Mouse (Mus musculus) stomach, postnatal 0 days (tissue): ENCODE data around the gene Mgat1. TPM values are rescaled to one million over a fixed set of nuclear protein-coding genes. Genes with fewer than 3 reads are reported as not detected.

ENCODE experiments used
- ATAC-seq: fragments of 200-750 bp; cut with Nextera tagmentation; 2 replicates; pipeline ENCODE4 v1.8.0; 2017; ENCODE audit not compliant: low FRiP score, low TSS enrichment
- DNase-seq: peaks from one replicate; pipeline ENCODE4 v3.0.0-alpha.2; 2016; ENCODE audit warnings: low spot score
- H3K27ac ChIP-seq: fragments of 300-500 bp; sonication (generic); replicated peaks from 2 replicates; pipeline ENCODE4 v1.5.1; 2014; ENCODE audit warnings: mild to moderate bottlenecking, control low read depth
- H3K27me3 ChIP-seq: fragments of 300-500 bp; sonication (generic); 2 replicates; pipeline ENCODE4 v1.6.1; 2014; ENCODE audit warnings: low read length; ENCODE audit not compliant: control insufficient read depth, insufficient read depth
- H3K36me3 ChIP-seq: fragments of 300-500 bp; sonication (generic); 2 replicates; pipeline ENCODE4 v1.6.1; 2014; ENCODE audit warnings: low read length, mixed read lengths; ENCODE audit not compliant: control insufficient read depth, insufficient read depth
- H3K4me1 ChIP-seq: fragments of 300-500 bp; sonication (generic); replicated peaks from 2 replicates; pipeline ENCODE4 v1.6.1; 2014; ENCODE audit warnings: antibody characterized with exemption; ENCODE audit not compliant: control insufficient read depth, insufficient read depth
- H3K4me2 ChIP-seq: fragments of 300-500 bp; sonication (generic); replicated peaks from 2 replicates; pipeline ENCODE4 v1.6.1; 2014; ENCODE audit warnings: low read depth, mild to moderate bottlenecking, control low read depth, moderate library complexity
- H3K4me3 ChIP-seq: fragments of 300-500 bp; sonication (generic); 2 replicates; pipeline ENCODE4 v1.5.1; 2014; ENCODE audit warnings: low read depth, low read length, control low read depth
- H3K9ac ChIP-seq: fragments of 300-500 bp; sonication (generic); 2 replicates; pipeline ENCODE4 v1.6.1; 2014; ENCODE audit warnings: mild to moderate bottlenecking, low read length, control low read depth, mixed read lengths
- H3K9me3 ChIP-seq: fragments of 300-500 bp; sonication (generic); 2 replicates; pipeline ENCODE4 v1.6.1; 2016; ENCODE audit warnings: low read length; ENCODE audit not compliant: control insufficient read depth
- CTCF ChIP-seq: IDR thresholded peaks from 2 replicates; pipeline ENCODE4 v1.5.1; 2016; ENCODE audit warnings: antibody characterized with exemption, low read depth, mild to moderate bottlenecking, moderate library complexity
- EP300 ChIP-seq: optimal IDR thresholded peaks from 2 replicates; pipeline ENCODE3; 2016; ENCODE audit warnings: antibody characterized with exemption
- WGBS: fragments of 180-500 bp; shearing (Covaris S2); extraction: QIAGEN DNeasy Blood & Tissue Kit; methylation state at CpG from one replicate; pipeline ENCODE4 v1.1.7; 2014; 5-methylcytosine and 5-hydroxymethylcytosine counted together
- polyA plus RNA-seq: library from polyadenylated mRNA; unstranded; fragments of >200 nt; fragmentation: Nextera tagmentation; extraction: Ambion mirVana; gene quantifications from 2 replicates; pipeline ENCODE4 v1.2.1, GENCODE M21; 2015

Gene Mgat1
- polyA plus RNA-seq, 1 experiment from 2014 or later: 43.4 TPM

DNA sequence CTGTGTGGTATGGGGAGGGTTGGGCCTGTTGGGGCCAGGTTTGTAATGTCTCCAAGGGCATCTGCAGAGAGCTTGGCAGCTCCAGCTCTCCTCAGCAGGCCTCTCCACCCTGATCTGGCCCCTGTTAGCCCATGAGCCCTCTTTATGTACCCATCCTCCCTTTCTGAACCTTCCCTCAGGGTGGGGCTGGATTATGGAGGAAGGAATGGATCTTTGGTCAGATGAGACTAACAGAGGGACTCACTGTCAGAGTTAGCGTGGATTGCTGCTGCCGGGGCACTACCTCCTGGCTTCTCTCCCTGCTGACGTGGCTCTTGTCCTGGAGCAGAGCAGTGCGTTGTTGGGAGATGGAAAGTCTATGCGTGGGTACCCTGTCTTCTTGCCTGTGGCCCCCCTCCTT, 18.3 kb downstream of the Mgat1 start:
- ATAC-seq (no peak), DNase-seq (no peak)
- H3K4me3 ChIP-seq: no peak overlapping the region
- no peak overlapping the region for H3K27ac ChIP-seq
- no peaks in the 10 kb centered on the region for H3K9me3 ChIP-seq
- no peak overlapping the region for H3K4me2 ChIP-seq
- peaks cover 24% of the 10 kb centered on the region for H3K36me3 ChIP-seq
- H3K9ac ChIP-seq: no peak overlapping the region
- TF ChIP-seq EP300 (no peak), CTCF (no peak)
- 92% methylated on average over 5 of the region's 5 CpGs for WGBS
- H3K4me1 ChIP-seq: no peaks in the 10 kb centered on the region
- no peaks in the 10 kb centered on the region for H3K27me3 ChIP-seq

DNA sequence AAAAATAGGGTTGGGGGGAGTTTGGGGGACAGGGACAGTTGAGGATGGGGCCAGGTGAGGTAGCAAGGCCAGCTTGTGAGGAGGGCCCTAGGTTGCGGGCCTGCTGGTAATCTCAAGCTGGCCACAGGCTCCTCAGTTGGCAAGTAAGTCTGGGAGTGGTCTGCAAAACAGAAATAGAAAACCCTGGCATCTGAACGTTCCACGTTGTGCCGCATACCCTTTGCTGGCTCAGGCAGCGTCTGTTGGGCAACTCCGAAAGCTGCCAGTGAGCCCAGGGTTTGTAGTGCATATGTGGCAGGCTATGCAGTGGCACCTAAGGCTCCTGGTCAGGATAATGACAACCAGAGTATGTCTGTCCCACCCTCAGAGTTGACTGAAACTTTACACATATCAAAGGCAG, 19.2 kb downstream of the Mgat1 start:
- H3K4me2 ChIP-seq: no peak overlapping the region
- peaks cover 24% of the 10 kb centered on the region for H3K36me3 ChIP-seq
- H3K27ac ChIP-seq: no peak overlapping the region
- no peak for ATAC-seq
- DNase-seq: no peak
- H3K9ac ChIP-seq: no peak overlapping the region
- no peak overlapping the region for H3K4me3 ChIP-seq
- H3K4me1 ChIP-seq: no peaks in the 10 kb centered on the region
- TF ChIP-seq EP300: no peak
- no peak for TF ChIP-seq CTCF
- H3K27me3 ChIP-seq: no peaks in the 10 kb centered on the region
- H3K9me3 ChIP-seq: no peaks in the 10 kb centered on the region
- 88% methylated on average over 6 of the region's 6 CpGs for WGBS

- Histone ChIP-seq H3K4me3 (no peak overlapping the region), H3K9ac (no peak overlapping the region), H3K4me2 (no peak overlapping the region), H3K27ac (no peak overlapping the region), H3K36me3 (peaks cover 24% of the 10 kb centered on the region), H3K4me1 (no peaks in the 10 kb centered on the region), H3K27me3 (no peaks in the 10 kb centered on the region), H3K9me3 (no peaks in the 10 kb centered on the region)
- whole genome bisulfite sequencing: 85% methylated on average over 7 of the region's 7 CpGs
- TF ChIP-seq CTCF (no peak), EP300 (no peak)
- no peak for DNase-seq
- no peak for ATAC-seq
Measured at GRCm38 (mm10) chr11:49264081-49264480, 20.1 kb downstream of the Mgat1 start.

DNA sequence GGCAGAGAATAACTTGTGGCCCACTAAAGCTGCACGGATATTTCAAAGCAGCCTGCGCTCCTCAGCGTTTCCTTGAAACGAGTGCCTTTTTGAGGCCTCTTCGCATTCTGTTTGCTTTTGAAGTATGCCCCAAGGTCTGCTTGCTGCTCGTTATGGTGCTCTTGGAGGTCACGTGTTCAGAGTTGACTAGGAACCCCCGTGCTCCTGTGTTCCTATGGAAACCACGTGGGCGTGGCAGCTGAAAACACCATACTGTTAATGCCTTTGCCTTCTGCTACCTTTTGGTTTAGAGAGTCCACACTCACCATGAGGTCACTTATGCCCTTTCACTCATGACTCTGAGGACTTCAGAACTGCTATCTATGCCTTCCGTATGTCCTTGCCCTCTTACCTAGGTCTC, 20.6 kb downstream of the Mgat1 start:
- Histone ChIP-seq H3K9me3 (no peaks in the 10 kb centered on the region), H3K36me3 (peaks cover 24% of the 10 kb centered on the region), H3K4me1 (no peaks in the 10 kb centered on the region), H3K4me3 (no peak overlapping the region), H3K27ac (no peak overlapping the region), H3K27me3 (no peaks in the 10 kb centered on the region), H3K9ac (no peak overlapping the region), H3K4me2 (no peak overlapping the region)
- peak; percentile 43 for ATAC-seq
- 59% methylated on average over 11 of the region's 11 CpGs for WGBS
- DNase-seq: peak; percentile 38
- TF ChIP-seq CTCF: no peak
- no peak for TF ChIP-seq EP300

DNA sequence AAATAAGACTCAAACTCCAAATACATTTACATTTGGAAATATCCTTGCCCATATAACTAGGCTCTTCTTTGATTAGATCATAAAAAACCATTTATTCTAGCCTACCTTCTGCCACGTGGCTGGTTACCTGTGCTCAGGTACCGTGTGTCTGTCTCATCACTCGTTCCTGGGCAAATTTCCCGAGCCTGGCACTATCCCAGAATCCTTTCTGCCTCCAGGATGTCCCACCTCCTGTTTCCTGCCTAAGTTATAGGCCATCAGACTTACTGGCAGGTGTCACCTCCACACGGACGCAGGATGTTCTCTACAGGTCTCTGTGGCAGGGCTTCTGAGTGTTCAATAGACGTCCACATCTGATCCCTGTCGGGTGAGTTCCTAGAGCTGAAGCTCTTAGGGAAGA, 21.1 kb downstream of the Mgat1 start:
- WGBS: 84% methylated on average over 8 of the region's 8 CpGs
- Histone ChIP-seq H3K4me2 (no peak overlapping the region), H3K27me3 (no peaks in the 10 kb centered on the region), H3K9ac (no peak overlapping the region), H3K4me3 (no peak overlapping the region), H3K36me3 (peaks cover 24% of the 10 kb centered on the region), H3K9me3 (no peaks in the 10 kb centered on the region), H3K27ac (no peak overlapping the region), H3K4me1 (no peaks in the 10 kb centered on the region)
- TF ChIP-seq EP300 (no peak), CTCF (no peak)
- DNase-seq (no peak), ATAC-seq (no peak)

DNA sequence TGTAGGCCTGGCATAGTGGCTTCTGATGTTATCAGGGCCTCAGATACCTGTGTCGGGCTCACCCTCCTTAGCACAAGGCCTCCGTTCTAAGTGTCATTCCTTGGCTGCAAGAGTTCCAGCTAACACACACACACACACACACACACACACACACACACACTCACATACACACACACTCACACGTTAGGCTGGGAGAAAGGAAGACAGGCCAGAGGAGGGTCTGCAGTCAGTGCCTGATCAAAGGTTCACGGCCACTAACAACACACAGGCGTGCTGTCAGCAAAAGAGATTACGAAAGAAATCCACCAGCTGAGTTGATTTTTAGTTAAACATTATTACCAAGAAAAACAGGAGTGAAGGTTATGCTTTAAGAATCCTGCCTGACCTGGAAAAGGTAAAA, 22.7 kb downstream of the Mgat1 start:
- no peak for ATAC-seq
- no peak for DNase-seq
- Histone ChIP-seq H3K27me3 (no peaks in the 10 kb centered on the region), H3K9me3 (no peaks in the 10 kb centered on the region), H3K4me3 (no peak overlapping the region), H3K4me1 (no peaks in the 10 kb centered on the region), H3K9ac (no peak overlapping the region), H3K4me2 (no peak overlapping the region), H3K36me3 (peaks cover 11% of the 10 kb centered on the region; the same call in 1 of the 2 replicates), H3K27ac (no peak overlapping the region)
- no peak for TF ChIP-seq EP300
- no peak for TF ChIP-seq CTCF
- WGBS: 53% methylated on average over 6 of the region's 6 CpGs
